Mouse (Mus musculus) T-helper 2 cell (primary cell): ENCODE measurements at regions not wholly inside any gene's neighbourhood (a gene's known extent, or its start where the extent isn't known, plus 50 kb on each side); places are given as distances from the start of the nearest gene placed in this dataset.
"Not testable (repeated sequence)": the region's sequence is repeated elsewhere in the genome, so short reads cannot be mapped to it uniquely, and the experiment has no call there.

Source experiments
- in situ Hi-C: fragments of 300-600 bp; cut with MboI, MseI; formaldehyde crosslinking; loops from one replicate; pipeline ENCODE4 v1.15.1; 2025; ENCODE audit warnings: high pct_unique_total_duplicates

GRCm38 (mm10) chr6:37692758-37693157, 162.8 kb downstream of the Akr1d1 start:
- in situ Hi-C loops: no loop called here

- in situ Hi-C loops: no loop called here
These were observed 166.1 kb downstream of the Akr1d1 start for GRCm38 (mm10) chr6:37696074-37696473.

- in situ Hi-C loops: no loop called here
These were observed 166.7 kb upstream of the Trim24 start for GRCm38 (mm10) chr6:37703946-37704345.

GRCm38 (mm10) chr6:37705733-37706145, 164.9 kb upstream of the Trim24 start:
- in situ Hi-C loops: no loop called here

DNA sequence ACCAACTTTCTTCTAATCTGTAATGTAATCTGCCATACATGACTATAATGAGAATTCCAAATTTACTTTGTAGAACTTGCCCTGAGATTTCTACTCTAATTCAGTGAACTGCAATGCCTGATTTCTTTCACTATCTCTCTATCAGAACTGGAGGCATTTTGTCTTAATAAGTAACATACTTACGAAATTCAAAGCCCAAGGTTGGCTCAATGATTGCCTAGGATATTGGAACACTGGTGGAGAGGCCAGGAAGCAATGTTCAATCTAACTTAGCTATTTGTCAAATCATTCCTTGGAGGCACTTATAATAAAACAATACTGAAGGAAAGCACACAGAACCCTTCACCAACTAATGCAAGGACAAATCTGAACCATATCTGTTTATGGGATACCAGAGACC, 162.9 kb upstream of the Trim24 start:
- in situ Hi-C loops: not testable (repeated sequence)

DNA sequence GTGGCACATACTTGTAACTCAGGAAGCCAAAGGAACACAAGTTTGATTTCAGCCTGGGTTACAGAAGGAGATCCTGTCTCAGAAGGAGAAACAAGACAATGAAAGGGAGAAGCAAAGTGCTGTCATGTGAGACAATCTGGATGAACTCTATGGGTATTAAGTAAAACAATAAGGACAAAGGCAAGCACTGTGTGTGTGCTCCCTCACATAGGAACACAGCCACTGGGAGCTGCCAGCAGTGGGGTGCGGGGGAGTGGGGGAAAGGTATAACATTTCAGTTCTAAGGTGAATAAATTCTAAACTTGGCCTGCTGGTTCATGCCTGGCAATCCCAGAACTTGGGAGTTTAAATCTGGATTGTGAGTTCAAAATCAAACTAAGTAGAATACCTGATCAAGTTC, 158.8 kb upstream of the Trim24 start:
- in situ Hi-C loops: no loop called here

GRCm38 (mm10) chr6:37713411-37713810, 157.2 kb upstream of the Trim24 start:
- in situ Hi-C loops: no loop called here

- in situ Hi-C loops: no loop called here
These were observed 156.2 kb upstream of the Trim24 start for GRCm38 (mm10) chr6:37714223-37714928.

GRCm38 (mm10) chr6:37721736-37722135, 148.9 kb upstream of the Trim24 start:
- in situ Hi-C loops: no loop called here

DNA sequence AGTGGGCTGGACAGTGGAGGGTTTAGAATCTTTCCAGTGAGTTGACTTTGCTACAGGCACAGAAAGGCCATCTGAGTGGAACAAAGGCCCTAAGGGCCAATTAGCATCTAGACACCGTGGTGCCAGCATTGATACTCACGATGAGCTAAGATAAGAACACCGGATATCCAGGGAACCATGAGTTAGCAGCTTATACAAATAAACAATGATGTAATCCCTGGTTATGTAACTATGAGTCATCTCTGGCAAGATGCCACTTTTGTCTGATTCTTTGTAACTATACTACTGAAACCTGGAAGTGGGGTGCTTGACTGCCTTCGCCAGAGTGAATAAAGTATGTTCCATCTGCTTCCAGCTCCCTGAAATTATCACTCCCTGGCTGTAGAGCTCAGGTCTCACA, 147.3 kb upstream of the Trim24 start:
- in situ Hi-C loops: no loop called here

DNA sequence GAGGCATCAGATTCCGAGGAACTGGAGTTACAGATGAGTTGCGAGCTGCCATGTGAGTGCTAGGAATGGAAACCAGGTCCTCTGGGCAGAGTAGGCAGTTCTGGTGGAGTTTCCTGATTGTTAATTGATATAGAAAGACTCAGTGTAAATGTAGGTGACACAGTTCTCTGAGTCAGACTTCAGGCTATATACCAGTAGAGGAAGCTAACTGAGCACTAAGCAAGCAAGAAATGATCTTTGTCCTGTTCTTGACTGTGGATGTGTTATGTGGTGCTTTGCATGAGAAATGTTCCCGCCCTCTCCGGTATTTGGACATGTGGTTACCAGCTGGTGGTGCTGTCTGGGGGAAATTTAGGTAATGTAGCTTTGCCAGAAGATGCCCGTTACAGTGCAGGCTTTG, 146.4 kb upstream of the Trim24 start:
- in situ Hi-C loops: no loop called here

- in situ Hi-C loops: no loop called here
These were observed 142.0 kb upstream of the Trim24 start for GRCm38 (mm10) chr6:37728621-37729020.

DNA sequence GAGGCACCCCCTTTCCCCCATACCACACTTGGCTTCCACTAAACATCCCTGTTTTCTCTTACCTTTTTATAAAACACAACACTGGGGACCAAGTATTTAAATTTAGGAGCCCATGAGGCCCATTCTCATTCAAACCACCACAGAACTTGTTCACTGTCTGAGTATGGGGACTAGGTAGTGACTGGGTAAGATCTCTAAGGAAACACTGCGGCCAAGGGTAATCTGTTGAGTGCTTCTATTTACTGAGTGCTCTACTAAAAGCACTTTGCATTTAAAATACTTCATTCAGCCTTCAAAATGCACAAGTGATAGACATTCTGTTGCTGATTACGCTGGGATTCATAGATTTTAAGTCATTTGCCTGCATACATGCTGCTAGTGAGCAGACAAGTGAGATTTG, 141.4 kb upstream of the Trim24 start:
- in situ Hi-C loops: no loop called here

DNA sequence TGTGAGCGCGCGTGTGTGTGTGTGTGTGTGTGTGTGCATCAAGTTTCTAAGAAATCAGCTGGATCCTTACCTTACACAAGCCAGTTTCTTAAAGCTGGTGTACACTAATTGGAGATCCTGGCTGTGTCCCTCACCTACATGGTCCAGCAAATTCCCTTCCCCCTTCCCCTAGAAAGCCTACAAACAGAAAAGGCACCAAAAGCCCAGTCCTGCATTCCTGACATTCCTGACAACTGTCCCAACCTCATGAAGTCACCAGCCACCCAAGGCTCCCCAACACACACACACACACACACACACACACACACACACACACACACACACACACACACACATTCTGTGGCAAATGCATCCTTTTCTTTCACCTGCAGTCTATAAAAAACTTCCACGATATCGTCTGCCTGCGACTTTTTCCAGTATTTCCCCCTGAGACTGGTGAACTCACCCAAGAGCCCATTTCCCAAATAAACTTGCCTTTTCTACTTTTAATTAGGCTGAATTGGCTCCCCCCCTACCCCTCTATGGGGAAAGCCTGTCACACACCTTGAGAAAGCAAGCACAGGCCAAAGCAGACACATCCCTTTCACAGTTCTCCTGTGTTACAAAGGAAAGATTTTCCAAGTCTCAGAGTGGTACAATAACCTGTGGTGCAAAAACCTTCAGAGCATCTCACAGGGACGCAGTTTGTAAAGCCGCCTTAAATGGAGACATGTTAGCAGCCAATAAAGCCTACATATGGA, 139.9 kb upstream of the Trim24 start:
- in situ Hi-C loops: loop anchor here (5.0 kb wide), 1 partner anchor 278 kb away; no protein-coding TSS in a partner anchor

- in situ Hi-C loops: loop anchor here (5.0 kb wide), 1 partner anchor 280 kb away; no protein-coding TSS in a partner anchor
These were observed 138.2 kb upstream of the Trim24 start for GRCm38 (mm10) chr6:37732385-37732784.

GRCm38 (mm10) chr6:37735288-37735961, 135.2 kb upstream of the Trim24 start:
- in situ Hi-C loops: no loop called here

GRCm38 (mm10) chr6:37735962-37736297, 134.7 kb upstream of the Trim24 start:
- in situ Hi-C loops: no loop called here

DNA sequence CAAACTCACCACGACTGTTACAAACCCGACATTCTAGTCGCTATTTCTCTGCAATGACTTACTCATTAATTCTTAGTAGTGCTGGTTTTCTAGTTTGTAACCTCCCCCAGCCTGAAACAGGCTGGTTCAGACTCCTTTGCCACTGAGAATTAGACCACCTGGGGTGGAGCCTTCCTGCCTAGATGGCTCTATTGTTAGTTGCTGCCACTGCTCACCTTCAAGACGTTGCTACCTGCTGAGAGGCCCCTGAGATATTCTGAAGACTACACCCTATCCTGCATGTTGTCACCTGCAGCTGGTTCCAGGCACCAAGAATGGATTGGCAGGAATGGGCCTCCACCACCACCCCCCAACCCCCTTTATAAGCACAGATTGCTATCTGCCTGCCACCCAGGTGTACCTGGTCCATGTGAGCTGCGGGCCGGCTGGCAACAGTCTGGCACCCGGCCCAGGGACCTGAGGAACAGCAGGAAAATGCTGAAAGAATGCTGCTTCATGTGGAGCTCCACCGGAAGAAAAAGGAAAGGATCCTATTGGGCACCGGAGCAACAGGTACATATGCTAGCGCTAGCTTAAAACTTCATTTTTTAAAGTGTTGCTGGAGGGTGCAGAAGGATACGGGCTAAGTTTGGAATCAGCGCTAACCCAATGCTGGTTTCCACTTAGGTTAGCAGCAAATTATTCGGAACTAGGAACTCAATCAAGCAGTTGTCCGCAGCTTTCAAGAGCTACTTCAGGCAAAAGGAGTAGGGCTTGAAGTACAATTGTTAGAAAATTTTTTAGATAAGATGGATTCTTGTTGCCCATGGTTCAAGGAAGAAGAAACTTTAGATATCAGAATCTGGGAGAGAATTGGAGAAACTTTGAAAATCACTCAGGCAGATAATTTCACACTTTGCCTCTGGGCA, 129.4 kb upstream of the Trim24 start:
- in situ Hi-C loops: no loop called here

- in situ Hi-C loops: not testable (repeated sequence)
These were observed 128.7 kb upstream of the Trim24 start for GRCm38 (mm10) chr6:37741916-37742315.

DNA sequence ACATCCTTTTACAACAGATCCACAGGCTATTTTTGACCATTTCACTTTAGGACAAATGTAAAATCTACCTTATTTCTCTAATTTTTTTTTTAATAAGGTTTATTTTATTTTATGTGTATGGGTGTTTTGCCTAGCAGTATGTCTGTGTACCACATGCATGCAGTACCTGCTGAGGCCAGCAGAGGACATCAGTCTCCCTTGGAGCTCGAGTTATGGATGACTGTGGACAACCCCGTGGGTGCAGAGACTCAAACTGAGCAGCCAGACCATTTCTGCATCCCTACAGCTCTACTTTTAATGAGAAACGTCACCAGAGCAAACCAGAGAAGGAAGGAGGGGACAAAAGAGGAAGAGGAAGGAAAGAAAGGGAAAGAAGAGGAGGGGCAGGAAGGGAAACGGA, 125.9 kb upstream of the Trim24 start:
- in situ Hi-C loops: no loop called here

- in situ Hi-C loops: no loop called here
These were observed 125.1 kb upstream of the Trim24 start for GRCm38 (mm10) chr6:37745393-37746100.
